Comparison of ENCODE assay signal across 8 mouse cellular contexts in the genomic region with DNA sequence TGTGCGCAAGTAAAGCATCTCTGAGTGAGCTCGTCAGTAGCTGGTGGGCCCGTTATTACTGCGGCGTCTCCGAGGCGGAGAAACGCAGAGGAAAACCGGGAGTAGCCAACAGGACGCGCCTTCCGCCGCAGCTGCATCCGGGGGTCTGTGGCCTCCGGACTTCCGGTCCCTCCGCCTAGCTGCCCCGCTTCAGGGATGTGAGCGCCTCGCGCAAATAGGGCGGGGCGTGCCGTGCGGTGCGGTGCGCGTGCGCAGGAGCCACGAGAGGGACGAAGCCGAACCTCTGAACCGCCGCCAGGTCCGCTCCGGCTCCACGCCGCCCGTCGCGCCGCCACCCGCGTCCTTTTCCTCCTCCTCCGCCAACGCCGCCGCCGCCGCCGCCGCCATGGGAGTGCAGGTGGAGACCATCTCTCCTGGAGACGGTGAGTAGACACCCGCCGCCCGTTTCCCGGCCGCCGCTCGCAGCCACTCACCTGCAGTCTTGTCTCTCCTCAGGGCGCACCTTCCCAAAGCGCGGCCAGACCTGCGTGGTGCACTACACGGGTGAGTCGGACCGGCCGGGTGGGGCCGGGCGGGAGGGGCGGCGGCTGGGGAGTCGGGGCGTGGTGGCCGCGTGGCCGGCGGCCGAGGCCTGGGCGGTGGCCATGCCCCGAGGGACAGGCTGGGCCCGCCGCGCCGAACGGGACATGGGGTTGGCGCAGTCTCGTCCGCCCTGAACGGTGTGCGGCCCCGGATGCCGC. TPM values are rescaled to one million over a fixed set of nuclear protein-coding genes. Genes with fewer than 3 reads are reported as not detected.
DNase-seq lines count a peak whose midpoint lies in the region; ATAC-seq lines count a peak whose summit lies in the region.

Gene Fkbp1a (plus strand): TSS at position 161 of the 740 bp plus-strand sequence.

- DNase-seq in WW6 (ENCODE audit: low read depth, low spot score): peak; percentile 82
- peak; percentile 98 to 99 for DNase-seq in cerebellum, postnatal 36 days
- DNase-seq in gastrocnemius, postnatal 10 days: peak; percentile 99
- DNase-seq in induced T-regulatory cell, adult 2 months (ENCODE audit: low read depth): peak; percentile 95
- DNase-seq in left cerebral cortex, adult 9 months (ENCODE audit: low spot score in 2 of 2): peak; percentile 87 to 96
- peak; percentile 98 for DNase-seq in right cerebral cortex, postnatal 14 days
- DNase-seq in urinary bladder, postnatal 36 days (ENCODE audit: low spot score in 2 of 2): peak; percentile 94 to 97

- ATAC-seq in megakaryocyte progenitor cell, adult 5-6 weeks (replicated peaks; ENCODE audit: poor library complexity): peak; percentile 95

RNA-seq across cellular contexts. Expression of gene Fkbp1a, which starts in this region (rescaled TPM):
- 100 to 1,000 TPM; 238 to 248 TPM for total RNA-seq in gastrocnemius, postnatal 10 days (2021)
- 152 and 153 TPM in 2 replicates for total RNA-seq in megakaryocyte progenitor cell, adult 5-6 weeks (2015)
- 23.9 and 24.4 TPM in 2 replicates for total RNA-seq in megakaryocyte progenitor cell, adult 5-6 weeks (2017)

Comparison
In these comparisons a context has a peak if more than half of its experiments do, and no peak if none do; other contexts are left out.
1. Peak in every context shown above with its lines: DNase-seq and ATAC-seq.